Mouse (Mus musculus) gastrocnemius, postnatal 14 days (tissue): ENCODE measurements around the gene Pcca. TPM values are rescaled to one million over a fixed set of nuclear protein-coding genes. Genes with fewer than 3 reads are reported as not detected.

Source experiments
- DNase-seq: peaks from one replicate; pipeline ENCODE4 v3.0.0; 2021; ENCODE audit warnings: mixed read lengths
- intact Hi-C: fragments of 180-260 bp; cut with DNase I; formaldehyde crosslinking; loops from one replicate; pipeline ENCODE4 v1.15.1; 2025; ENCODE audit warnings: low total_unique reads
- total RNA-seq, 2 experiments: library from RNA; stranded (reverse); gene quantifications; 2 replicates each; pipeline ENCODE4 v1.2.3; 2021

The Pcca gene
- total RNA-seq, 2 experiments from 2014 or later: 32.7 to 37.9 TPM

- intact Hi-C loops: no loop called here
- no peak for DNase-seq
Measured at GRCm38 (mm10) chr14:122790111-122790510, 256.0 kb downstream of the Pcca start.

GRCm38 (mm10) chr14:122793368-122793767, 259.2 kb downstream of the Pcca start:
- intact Hi-C loops: no loop called here

DNA sequence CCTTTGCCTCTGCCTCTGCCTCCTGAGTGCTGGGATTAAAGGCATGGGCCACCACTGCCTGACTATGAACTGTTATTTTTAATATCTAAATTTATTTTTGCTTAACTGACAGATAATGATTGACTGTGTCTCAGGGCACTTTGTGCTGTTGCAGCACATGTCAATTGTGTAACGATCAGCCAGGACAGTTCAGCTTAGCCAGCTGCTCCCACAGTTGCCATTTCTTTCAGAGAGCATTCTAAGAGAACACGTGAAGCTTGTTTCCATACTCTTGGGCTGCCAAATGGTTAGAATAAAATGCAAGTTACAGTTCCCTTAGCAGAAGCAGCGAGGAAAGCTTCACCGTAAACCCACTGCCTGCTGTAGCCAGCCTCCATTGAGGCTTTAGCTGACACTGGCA, 266.2 kb downstream of the Pcca start:
- intact Hi-C loops: no loop called here
- DNase-seq: no peak

More at GRCm38 (mm10) chr14:122793368-122793767, 259.2 kb downstream of the Pcca start:
- DNase-seq: no peak

DNA sequence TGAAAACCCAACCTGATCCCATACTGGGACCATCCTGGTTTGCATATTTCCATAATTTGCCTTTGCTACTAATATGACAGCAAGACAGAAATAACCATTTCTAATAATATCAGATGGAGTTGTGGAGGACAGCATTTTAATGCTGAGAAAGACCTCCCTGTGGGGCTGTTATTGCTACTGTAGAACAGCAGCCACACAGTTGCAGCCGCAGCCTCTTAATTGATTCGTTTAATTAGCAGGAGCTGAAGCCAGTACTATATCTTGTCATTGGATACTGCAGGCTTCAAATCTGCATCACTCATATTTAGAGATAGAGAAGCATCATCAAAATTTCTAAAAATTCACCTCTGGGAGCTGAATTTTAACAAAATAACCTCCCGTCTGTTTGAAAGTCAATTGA, 286.9 kb downstream of the Pcca start:
- intact Hi-C loops: no loop called here

DNA sequence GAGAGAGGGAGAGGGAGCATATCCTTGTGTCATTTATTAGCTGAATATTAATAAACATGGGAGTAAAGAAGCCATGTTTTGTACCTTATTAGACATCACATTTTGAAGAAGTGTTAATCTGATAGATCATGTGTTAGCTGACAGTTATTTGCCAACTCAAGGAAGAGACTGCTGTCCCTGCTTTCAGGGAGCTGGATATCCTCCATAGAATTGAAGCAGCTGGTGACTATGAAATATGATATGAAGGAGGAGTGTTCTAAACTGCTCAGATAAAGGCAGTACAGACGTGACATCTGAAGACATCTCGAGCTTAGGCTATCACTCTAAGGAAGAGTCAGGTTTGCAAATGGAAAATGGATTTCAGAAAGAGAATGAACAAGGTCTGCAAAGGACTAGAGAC, 289.7 kb downstream of the Pcca start:
- DNase-seq: no peak
- intact Hi-C loops: no loop called here

More for the DNA sequence above, 286.9 kb downstream of the Pcca start:
- DNase-seq: no peak

GRCm38 (mm10) chr14:122825464-122825863, 291.3 kb downstream of the Pcca start:
- DNase-seq: no peak
- intact Hi-C loops: no loop called here

- no peak for DNase-seq
- intact Hi-C loops: no loop called here
Measured at GRCm38 (mm10) chr14:122830433-122830832, 296.3 kb downstream of the Pcca start.

GRCm38 (mm10) chr14:122833666-122834065, 299.5 kb downstream of the Pcca start:
- intact Hi-C loops: no loop called here
- no peak for DNase-seq

- DNase-seq: no peak
- intact Hi-C loops: no loop called here
Measured at GRCm38 (mm10) chr14:122834753-122835152, 300.6 kb downstream of the Pcca start.

DNA sequence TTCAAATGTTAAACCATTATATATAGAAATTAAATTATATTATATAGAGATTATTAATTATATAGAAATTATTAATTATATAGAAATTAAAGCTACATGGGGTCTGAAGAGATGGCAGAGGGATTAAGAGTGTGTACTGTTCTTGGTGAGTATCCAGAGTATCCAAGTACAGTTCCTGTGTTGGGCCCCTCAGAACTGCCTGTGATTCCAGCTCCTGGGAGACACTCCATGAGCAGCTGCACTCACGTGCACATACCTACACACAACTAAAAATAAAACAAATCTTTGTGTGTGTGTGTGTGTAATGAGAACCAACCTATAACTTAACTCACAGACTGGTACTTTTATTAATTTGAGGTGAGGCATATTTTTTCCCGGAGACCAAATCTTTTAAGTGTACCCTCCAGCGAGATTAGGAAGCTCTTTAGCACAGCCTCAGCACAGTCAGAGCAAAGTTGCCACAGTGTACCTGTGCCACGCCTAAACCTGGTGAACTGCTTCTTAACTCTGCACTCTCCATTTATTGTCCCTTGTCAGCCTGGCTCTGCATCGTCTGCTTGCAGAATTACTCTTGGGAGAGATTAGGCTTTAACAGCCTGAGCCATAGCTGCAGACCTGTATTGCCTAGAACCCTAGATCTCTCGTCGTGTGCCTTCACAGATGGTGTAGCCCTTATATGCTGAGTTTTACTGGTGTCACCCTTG, 301.5 kb downstream of the Pcca start:
- DNase-seq: no peak
- intact Hi-C loops: no loop called here

- intact Hi-C loops: no loop called here
- no peak for DNase-seq
Measured at GRCm38 (mm10) chr14:122836221-122836620, 302.1 kb downstream of the Pcca start.

DNA sequence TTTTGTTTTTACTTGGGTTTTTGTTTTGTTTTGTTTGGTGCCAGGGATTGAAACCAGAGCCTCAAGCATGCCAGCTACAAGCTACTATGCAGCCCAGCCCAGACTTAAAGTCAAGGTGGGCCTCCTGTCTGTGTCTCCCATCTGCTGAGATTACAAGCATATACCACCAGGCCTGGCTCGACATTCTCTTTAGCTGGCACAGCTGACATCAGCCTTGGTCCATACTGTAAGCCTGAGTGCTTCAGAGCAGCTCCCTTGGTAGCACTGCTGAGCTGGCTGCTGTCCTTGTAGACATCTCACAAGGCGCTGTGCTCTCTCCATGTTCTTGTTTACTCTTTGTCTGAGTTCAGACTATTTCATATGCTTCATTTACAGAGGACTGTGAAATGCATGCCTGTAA, 302.9 kb downstream of the Pcca start:
- intact Hi-C loops: no loop called here
- no peak for DNase-seq

DNA sequence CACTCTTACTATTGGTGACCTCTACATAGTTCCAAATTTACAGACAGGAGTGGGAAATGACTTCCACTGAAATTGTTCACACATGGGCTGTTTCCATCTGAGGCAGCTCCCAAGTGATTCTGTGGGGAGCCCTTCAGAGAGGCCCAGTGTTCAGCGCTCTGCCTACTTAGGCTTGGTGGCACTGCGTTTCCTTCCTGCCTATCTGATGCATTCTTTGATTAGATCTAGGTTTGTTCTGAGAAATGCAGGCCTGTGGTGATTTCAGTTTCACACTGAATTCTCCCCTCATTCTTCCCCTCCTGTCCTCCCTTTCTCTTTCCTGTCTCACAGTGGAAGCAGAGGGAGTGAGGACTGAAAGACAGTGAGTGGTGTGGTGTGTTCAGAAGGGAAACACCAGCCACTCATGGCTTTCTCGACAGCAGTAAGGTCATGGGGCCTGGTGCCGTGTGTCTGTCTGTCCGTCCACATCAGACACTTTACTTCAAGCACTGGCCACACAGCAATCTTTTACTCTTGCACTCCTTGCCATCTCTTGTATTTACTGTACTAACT, 318.5 kb downstream of the Pcca start:
- DNase-seq: no peak
- intact Hi-C loops: no loop called here

GRCm38 (mm10) chr14:122859792-122860191, 325.7 kb downstream of the Pcca start:
- intact Hi-C loops: no loop called here
- no peak for DNase-seq

DNA sequence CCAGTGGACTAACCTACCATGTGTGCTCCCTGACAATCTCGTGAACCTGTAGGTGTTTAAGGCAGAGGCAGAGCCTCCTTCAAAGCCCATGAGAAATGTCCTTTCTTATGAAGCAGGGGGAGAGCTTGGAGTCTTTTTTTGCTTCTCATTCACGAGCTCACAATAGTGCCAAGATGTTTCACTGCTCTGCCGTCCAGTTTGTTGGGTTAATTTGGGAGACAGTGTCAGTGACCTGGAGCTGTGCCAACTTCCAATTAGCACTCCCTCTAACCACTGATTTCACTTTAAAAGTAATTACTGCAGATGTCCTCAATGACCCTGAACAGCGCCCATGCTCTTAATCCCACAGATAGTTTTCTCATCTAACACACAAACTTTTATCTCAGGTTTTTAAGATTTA, 328.5 kb downstream of the Pcca start:
- intact Hi-C loops: no loop called here
- no peak for DNase-seq

DNA sequence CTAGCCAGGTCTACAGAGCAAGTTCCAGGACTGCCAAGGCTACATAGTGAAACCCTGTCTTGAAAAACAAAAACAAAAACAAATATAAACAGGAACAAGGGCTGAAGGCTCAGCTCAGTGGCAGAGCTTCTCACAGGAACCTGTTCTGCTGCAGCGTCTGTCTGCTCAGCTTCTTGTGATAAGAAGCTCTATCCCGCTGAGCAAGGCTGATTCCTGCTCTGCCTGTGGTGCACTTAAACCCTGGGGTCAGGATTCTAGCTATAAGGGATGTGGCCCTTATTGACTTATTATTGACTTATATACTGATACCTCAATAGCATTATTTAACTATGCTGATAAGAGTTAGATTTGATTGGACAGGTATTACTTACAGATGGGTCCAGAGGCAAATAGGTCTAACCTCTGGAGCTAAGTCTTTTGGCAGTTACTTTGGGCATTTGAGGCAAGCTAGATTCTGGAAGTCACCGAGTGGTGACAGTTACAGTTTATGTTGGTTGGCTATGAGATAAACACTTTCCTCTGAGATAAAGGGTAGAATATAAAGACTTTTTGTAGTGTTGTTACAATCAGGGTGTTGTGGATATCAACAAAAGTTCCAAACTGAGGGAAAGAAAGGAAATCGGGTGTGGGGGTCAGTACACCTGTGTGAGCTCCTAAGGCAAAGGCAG, 331.5 kb downstream of the Pcca start:
- DNase-seq: no peak
- intact Hi-C loops: no loop called here

DNA sequence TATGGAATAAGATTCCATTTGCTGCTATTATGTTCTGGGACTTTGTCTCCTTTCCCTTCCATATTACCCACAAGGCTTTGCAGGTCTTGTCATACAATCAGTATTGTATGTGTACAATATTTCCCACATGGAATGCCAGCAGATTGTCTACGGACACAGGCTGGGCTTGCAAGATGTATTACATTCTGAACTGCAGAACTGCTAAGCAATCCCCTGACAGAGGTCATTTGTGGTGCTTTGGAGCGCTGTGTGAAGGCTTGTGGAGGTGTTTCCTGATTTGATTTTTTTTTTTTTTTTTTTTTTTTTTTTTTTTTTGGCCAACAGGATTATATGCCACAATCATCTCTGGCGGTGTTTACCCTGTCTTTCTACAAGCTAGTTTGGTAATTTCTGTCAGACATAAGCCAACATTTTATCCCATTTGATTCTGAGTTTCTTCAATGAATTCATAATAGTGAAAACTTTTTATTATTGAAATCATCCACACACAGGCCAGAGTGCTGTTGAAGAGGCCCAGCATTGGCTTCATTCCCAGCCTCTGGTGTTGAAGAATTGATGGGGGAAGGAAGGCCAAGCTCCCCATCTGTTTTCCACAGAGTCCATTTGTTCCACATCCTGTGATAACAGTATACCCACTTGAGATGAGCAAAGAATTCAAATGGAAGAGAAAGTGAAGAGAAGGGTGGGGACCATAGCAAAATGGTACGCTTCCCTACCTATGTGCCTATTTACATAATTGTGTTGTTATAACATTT, 333.6 kb downstream of the Pcca start:
- intact Hi-C loops: no loop called here
- peak; percentile 46 for DNase-seq

DNA sequence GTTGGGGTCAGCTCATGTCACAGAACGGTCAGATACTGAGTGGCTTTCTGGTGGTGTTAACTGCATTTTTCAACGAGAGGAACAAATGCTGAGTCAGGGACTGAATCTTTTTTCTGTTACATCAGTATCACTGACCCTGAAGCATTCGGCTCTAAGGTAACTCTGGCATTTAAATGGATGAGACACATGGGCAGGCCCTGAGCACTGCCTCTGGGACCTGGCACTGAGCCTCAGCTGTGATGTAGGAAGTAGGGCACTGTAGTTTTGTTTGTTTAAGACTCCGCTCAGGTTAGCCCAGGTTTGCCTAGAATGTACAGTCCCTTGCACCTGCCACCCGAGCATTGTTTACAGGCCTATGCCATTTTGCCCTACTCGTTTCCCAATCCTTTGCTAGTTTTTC, 335.7 kb downstream of the Pcca start:
- DNase-seq: no peak
- intact Hi-C loops: loop anchor here (5.0 kb wide), 1 partner anchor 358 kb away; no protein-coding TSS in a partner anchor

DNA sequence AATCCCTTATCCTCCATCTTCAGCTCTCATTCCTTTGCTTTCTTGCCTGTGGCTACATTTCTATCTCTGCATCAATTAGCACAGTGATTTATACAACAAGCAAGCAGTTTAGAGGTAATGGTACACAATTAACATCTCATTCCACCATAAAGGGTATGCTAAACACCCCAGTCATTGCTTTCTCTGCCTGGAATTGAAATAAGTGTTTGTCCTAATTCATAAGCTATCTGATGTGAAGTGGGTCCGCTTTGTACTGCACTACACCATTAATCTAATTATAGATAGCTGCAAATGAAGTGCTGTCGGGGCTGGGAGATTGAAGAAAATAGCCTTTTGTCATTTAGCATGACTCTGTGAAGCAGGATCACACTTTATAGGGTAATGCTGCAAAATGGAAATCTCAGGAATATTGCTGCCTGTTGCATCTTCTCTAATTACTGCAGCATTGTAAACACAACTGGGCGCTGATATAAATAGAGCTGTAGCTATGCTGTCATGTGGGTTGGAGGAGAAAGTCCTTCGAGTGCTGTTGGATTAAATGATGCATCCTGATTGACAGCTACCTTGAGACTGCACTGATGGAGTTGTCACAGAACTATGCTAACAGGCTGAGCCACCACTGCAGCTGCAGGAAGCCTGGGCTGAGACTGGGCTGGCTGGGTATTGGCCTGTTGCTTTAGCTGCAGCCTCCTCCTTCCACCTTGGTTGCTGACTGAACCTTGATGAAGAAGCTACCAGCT, 337.9 kb downstream of the Pcca start:
- intact Hi-C loops: loop anchor here (5.0 kb wide), 1 partner anchor 360 kb away; no protein-coding TSS in a partner anchor

More for the DNA sequence above, 337.9 kb downstream of the Pcca start:
- DNase-seq: no peak
